Comparison of ENCODE assay signal across 7 mouse cellular contexts in genomic region chr6:71826869-71827268, GRCm38 (mm10). TPM values are rescaled to one million over a fixed set of nuclear protein-coding genes. Genes with fewer than 3 reads are reported as not detected.
DNase-seq lines count a peak whose midpoint lies in the region; ATAC-seq and TF ChIP-seq lines count a peak whose summit lies in the region.

Gene Mrpl35 (minus strand): TSS chr6:71826969.

- H3K27me3 ChIP-seq in thymus, adult 2 months (ENCODE audit: control insufficient read depth, insufficient read depth, low read length), result no peaks in the 10 kb centered on the region
- H3K27me3 ChIP-seq in forebrain, embryonic 11.5 days (ENCODE audit: control insufficient read depth, insufficient read depth, low read length), result no peaks in the 10 kb centered on the region; the same call in 1 of the 2 replicates
- H3K27me3 ChIP-seq in hindbrain, embryonic 12.5 days, result no peaks in the 10 kb centered on the region
- peaks cover 4% of the 10 kb centered on the region; the same call in 1 of the 2 replicates for H3K27me3 ChIP-seq in liver, embryonic 15.5 days

- H3K36me3 ChIP-seq in thymus, adult 2 months (ENCODE audit: control insufficient read depth, insufficient read depth, low read length), result no peaks in the 10 kb centered on the region
- no peaks in the 10 kb centered on the region for H3K36me3 ChIP-seq in forebrain, embryonic 11.5 days (ENCODE audit: control insufficient read depth, insufficient read depth, low read length)
- no peaks in the 10 kb centered on the region for H3K36me3 ChIP-seq in hindbrain, embryonic 12.5 days
- H3K36me3 ChIP-seq in liver, embryonic 15.5 days (replicated peaks), result no peaks in the 10 kb centered on the region

- no peak within 1 kb of the TSS for H3K4me3 ChIP-seq in thymus, adult 2 months (ENCODE audit: control insufficient read depth, insufficient read depth, low read length)
- no peak within 1 kb of the TSS for H3K4me3 ChIP-seq in forebrain, embryonic 11.5 days (ENCODE audit: low read depth, low read length)
- no peak within 1 kb of the TSS for H3K4me3 ChIP-seq in hindbrain, embryonic 12.5 days
- H3K4me3 ChIP-seq in liver, embryonic 15.5 days (replicated peaks), result no peak within 1 kb of the TSS

- no peak within 1 kb of the TSS for H3K4me2 ChIP-seq in forebrain, embryonic 11.5 days (ENCODE audit: low read depth, low read length, severe bottlenecking)
- no peak within 1 kb of the TSS for H3K4me2 ChIP-seq in hindbrain, embryonic 12.5 days (replicated peaks)
- no peak within 1 kb of the TSS for H3K4me2 ChIP-seq in liver, embryonic 15.5 days

- no peak for DNase-seq in thymus, adult 2 months
- DNase-seq in thymus, postnatal 14 days, result no peak
- DNase-seq in forebrain, embryonic 11.5 days (ENCODE audit: low spot score), result no peak
- no peak for DNase-seq in urinary bladder, postnatal 25 days (ENCODE audit: low spot score)
- DNase-seq in urinary bladder, postnatal 36 days (ENCODE audit: low spot score in 2 of 2), result no peak

- WGBS in thymus, adult 2 months, result 37% methylated on average over 1 of the region's 1 CpGs
- 41% methylated on average over 1 of the region's 1 CpGs for WGBS in forebrain, embryonic 11.5 days
- WGBS in hindbrain, embryonic 12.5 days, result 40% methylated on average over 1 of the region's 1 CpGs
- WGBS in liver, embryonic 15.5 days (ENCODE audit: insufficient replicate concordance), result 29% methylated on average over 1 of the region's 1 CpGs

- TF ChIP-seq POLR2A in thymus, adult 2 months (IDR thresholded peaks at IDR 0.05; ENCODE audit: control insufficient read depth, extremely low read depth, insufficient read depth, low read length, poor library complexity), result no peak

- no peak for TF ChIP-seq CTCF in thymus, adult 2 months (IDR thresholded peaks at IDR 0.05; ENCODE audit: borderline replicate concordance, control insufficient read depth, extremely low read depth, insufficient read depth, low read length, poor library complexity)

- H3K27ac ChIP-seq in thymus, adult 2 months (ENCODE audit: control insufficient read depth, insufficient read depth, low read length), result no peak within 1 kb of the TSS
- no peak within 1 kb of the TSS for H3K27ac ChIP-seq in forebrain, embryonic 11.5 days (ENCODE audit: low read depth, low read length)
- H3K27ac ChIP-seq in hindbrain, embryonic 12.5 days, result no peak within 1 kb of the TSS
- H3K27ac ChIP-seq in liver, embryonic 15.5 days (replicated peaks), result no peak within 1 kb of the TSS

- H3K9ac ChIP-seq in forebrain, embryonic 11.5 days (ENCODE audit: low read length), result no peak within 1 kb of the TSS
- H3K9ac ChIP-seq in hindbrain, embryonic 12.5 days, result no peak within 1 kb of the TSS
- H3K9ac ChIP-seq in liver, embryonic 15.5 days, result no peak within 1 kb of the TSS

- H3K4me1 ChIP-seq in thymus, adult 2 months (replicated peaks; ENCODE audit: control insufficient read depth, insufficient read depth, low read length), result no peaks in the 10 kb centered on the region
- H3K4me1 ChIP-seq in forebrain, embryonic 11.5 days (replicated peaks; ENCODE audit: control insufficient read depth, insufficient read depth, low read length), result no peaks in the 10 kb centered on the region
- peaks cover 6% of the 10 kb centered on the region for H3K4me1 ChIP-seq in hindbrain, embryonic 12.5 days
- peaks cover 29% of the 10 kb centered on the region for H3K4me1 ChIP-seq in liver, embryonic 15.5 days (replicated peaks)

- ATAC-seq in forebrain, embryonic 11.5 days (replicated peaks; ENCODE audit: low FRiP score), result no peak
- no peak for ATAC-seq in hindbrain, embryonic 12.5 days (ENCODE audit: low FRiP score)
- no peak for ATAC-seq in liver, embryonic 15.5 days (ENCODE audit: insufficient read depth)

- H3K9me3 ChIP-seq in forebrain, embryonic 11.5 days (ENCODE audit: control insufficient read depth, low read length), result no peaks in the 10 kb centered on the region
- H3K9me3 ChIP-seq in hindbrain, embryonic 12.5 days (replicated peaks), result no peaks in the 10 kb centered on the region
- H3K9me3 ChIP-seq in liver, embryonic 15.5 days (replicated peaks), result no peaks in the 10 kb centered on the region

RNA-seq across cellular contexts. Expression of gene Mrpl35, which starts in this region (rescaled TPM):
- 9.2 and 10.9 TPM in 2 replicates for polyA plus RNA-seq in thymus, adult 2 months (2012; rRNA removed)
- 56.5 and 59.4 TPM in 2 replicates for polyA plus RNA-seq in forebrain, embryonic 11.5 days (2014; fragmentation: Nextera tagmentation; extraction: Ambion mirVana)
- polyA plus RNA-seq in hindbrain, embryonic 12.5 days (2016; fragmentation: Nextera tagmentation; extraction: Ambion mirVana), result 41.9 and 47.1 TPM in 2 replicates
- 51.4 and 56.5 TPM in 2 replicates for polyA plus RNA-seq in liver, embryonic 15.5 days (2015; fragmentation: Nextera tagmentation; extraction: Ambion mirVana)
